Mouse (Mus musculus): ENCODE data around the gene Hnrnpa3.
A peak's percentile ranks its signal among the peaks of the same experiment; 100 is the strongest.
"Not testable (repeated sequence)": the region's sequence is repeated elsewhere in the genome, so short reads cannot be mapped to it uniquely, and the experiment has no call there.

The Hnrnpa3 gene

GRCm38 (mm10) chr2:75658727-75659628 lies at the start of gene Hnrnpa3:
TSS of gene Hnrnpa3 (plus strand) at chr2:75659261.
- peak; percentile 97 for DNase-seq (ENCODE audit: low read depth)

DNA sequence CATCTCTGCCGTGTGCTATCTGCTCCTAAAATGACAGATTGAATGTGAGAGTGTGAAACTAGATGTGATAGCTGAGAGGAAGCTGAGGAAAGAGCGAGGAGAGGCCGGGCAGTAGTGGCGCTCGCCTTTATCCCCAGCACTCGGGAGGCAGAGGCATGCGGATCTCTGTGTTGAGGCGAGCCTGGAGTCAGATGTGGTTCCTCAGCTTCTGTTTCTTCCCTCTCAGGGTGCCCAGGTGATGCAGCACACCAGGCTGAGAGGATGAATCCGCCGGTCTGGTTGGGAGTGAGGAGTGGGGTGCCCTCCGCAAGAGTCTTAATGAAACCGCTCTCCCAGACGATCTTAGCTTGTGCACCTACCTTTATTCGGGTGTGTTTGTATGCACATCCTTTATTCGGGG lies 49.1 kb upstream of the Hnrnpa3 start:
- DNase-seq (ENCODE audit: low read depth): no peak

- not testable (repeated sequence) for DNase-seq (ENCODE audit: low read depth)
These were observed 48.5 kb upstream of the Hnrnpa3 start for GRCm38 (mm10) chr2:75610602-75611001.

DNA sequence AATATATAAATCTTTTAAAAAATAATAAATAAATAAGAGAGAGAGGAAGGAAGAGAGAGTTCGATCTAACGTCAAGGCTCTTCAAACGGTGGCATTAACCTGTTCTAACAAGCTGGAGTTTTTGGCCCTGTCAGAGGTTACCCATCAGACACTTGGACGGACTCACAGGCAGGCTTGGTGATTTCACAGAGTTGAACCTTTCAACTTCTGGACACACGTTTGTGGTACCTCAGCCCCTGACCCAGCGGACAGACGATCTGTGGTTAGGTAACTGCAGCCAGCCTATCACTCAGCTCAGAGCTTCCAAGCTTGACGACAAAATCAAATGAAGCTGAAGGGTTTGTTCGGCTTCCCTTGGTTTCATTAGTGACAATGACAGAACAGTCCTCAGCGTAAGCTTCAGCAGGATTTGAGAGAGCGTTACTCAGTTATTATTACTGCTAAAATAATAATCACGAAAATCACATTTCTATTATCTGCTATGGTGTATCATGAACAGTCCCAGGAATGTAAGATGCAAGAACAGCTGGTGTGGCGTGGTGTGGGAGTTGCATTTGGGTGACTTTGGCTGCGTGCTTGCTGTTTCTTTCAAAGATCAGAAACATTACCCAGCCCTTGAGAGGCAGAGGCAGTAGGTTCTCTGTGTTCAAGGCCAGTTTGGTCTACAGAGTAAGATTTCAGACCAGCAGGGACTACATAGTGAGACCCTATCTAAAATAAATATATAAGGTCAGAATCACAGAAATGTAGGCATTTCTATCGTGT lies 47.8 kb upstream of the Hnrnpa3 start:
- DNase-seq (ENCODE audit: low read depth): no peak

- no peak for DNase-seq (ENCODE audit: low read depth)
These were observed 47.1 kb upstream of the Hnrnpa3 start for GRCm38 (mm10) chr2:75612006-75612405.

- DNase-seq (ENCODE audit: low read depth): no peak
These were observed 46.0 kb upstream of the Hnrnpa3 start for GRCm38 (mm10) chr2:75612981-75613567.

- DNase-seq (ENCODE audit: low read depth): no peak
These were observed 44.5 kb upstream of the Hnrnpa3 start for GRCm38 (mm10) chr2:75614577-75614976.

GRCm38 (mm10) chr2:75616911-75617310 lies 42.1 kb upstream of the Hnrnpa3 start:
- DNase-seq (ENCODE audit: low read depth): no peak

DNA sequence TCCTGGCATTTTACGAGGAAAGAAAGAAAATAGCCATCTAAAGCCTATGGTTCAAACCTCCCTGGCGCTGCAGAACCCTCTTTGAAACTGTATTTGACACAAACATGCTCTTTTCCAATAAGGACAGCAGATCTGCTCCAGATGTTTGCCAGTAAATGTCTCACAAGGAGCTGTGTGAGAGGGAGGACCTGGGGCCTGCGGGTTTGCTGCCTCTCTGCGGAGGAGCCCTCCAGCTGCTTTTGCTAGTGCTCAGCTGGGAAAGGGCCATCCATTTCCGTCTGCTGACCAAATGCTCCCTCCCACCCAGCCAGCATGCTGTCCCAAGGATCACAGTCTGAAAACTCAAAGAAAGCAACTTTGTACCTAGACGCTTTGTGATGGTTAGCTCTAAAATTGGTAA lies 40.3 kb upstream of the Hnrnpa3 start:
- DNase-seq (ENCODE audit: low read depth): no peak

- no peak for DNase-seq (ENCODE audit: low read depth)
These were observed 37.0 kb upstream of the Hnrnpa3 start for GRCm38 (mm10) chr2:75621873-75622654.

- no peak for DNase-seq (ENCODE audit: low read depth)
These were observed 34.0 kb upstream of the Hnrnpa3 start for GRCm38 (mm10) chr2:75625086-75625485.

- DNase-seq (ENCODE audit: low read depth): no peak
These were observed 32.2 kb upstream of the Hnrnpa3 start for GRCm38 (mm10) chr2:75626597-75627440.

DNA sequence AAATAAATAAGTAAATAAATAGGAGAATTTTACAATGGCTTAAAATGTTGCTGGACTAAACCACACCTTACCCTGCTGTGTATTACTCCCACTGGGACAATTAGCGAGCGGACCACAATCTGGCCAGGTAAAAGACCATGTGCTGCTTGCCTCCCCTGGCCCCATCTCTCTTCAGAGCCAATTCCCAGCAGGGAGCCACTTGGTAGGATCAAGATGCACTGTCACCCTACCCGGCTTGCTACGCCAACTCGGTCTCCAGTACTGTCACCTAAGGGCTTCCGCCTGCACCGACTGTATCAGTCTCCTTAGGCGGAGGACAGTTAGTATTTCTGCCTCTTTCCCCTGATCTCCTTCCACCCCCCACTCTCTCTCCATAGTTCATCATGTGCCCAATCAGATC lies 30.6 kb upstream of the Hnrnpa3 start:
- no peak for DNase-seq (ENCODE audit: low read depth)

DNA sequence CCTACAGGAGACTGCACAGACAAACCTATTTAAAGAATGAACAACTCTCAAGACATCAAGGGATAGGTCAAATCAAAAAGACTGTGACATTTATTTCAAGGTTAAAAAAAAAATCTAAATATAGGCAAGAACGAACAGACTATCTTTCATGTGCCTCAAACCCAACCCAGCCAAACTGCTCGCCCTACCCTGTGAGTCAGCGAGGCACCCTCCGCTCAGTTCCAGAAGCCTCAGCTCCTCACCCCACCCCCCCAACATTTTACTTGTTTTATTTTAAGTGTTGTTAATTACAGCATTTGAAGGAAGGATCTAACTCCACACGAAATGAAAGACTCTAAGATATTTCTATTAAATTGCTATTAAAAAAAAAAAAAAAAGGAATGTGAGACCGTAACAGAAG lies 27.6 kb upstream of the Hnrnpa3 start:
- DNase-seq (ENCODE audit: low read depth): no peak

DNA sequence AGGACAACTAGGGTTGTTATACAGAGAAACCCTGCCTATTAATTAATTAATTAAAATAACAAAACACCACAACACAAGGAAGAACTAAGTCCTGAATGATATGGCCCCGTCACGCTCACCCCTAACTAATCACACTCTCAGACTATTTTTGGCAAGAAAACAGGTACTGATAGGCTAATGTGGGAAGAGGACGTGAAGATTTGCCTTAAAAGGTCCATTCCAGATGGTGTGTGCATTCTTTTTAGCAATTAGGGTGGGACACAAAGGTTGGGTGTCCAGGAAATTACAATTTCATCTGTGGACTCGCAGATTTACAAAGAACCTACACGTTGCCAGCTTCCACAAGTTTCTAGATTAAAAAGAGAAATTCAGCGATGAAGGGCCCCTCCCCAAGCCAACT lies 27.0 kb upstream of the Hnrnpa3 start:
- DNase-seq (ENCODE audit: low read depth): no peak

GRCm38 (mm10) chr2:75632721-75633181 lies 26.3 kb upstream of the Hnrnpa3 start:
- no peak for DNase-seq (ENCODE audit: low read depth)

DNA sequence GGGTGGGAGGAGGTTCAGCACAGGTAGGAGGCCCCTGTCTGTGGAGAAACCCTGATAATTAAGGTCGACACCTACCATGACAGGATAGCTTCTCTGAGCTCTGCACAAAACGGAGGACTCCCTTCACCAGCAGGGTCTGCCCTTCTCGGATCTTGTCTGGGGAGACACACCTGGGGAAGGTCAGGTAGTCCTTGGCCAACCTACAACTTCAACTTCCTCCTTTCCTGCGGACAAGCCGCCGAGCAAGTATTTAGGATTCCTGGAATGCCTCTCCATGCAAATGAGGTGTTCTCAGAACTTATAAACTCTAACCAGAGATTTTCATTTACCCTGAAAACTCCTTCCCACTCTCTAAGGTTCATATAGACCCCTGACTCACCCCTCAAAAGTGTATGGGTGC lies 25.7 kb upstream of the Hnrnpa3 start:
- no peak for DNase-seq (ENCODE audit: low read depth)

- DNase-seq (ENCODE audit: low read depth): no peak
These were observed 25.3 kb upstream of the Hnrnpa3 start for GRCm38 (mm10) chr2:75633784-75634183.

DNA sequence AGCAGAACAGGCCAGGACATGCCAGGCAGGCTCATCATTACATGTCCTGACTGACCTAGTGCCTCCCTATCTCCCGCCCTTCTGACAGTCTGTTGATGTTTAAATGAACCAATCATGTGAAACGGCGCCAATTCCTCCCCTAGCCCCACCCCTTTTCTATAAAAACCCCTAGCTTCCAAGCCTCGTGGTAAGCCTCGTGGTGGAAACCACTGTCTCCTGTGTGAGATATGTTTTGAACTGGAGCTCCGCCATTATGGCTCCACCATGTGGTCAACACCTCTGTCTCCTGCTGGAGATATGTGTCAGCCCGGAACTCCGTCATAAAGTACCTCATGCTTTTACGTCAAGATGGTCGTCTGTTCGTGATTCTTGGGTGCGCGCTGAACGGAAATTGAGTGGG lies 24.6 kb upstream of the Hnrnpa3 start:
- DNase-seq (ENCODE audit: low read depth): not testable (repeated sequence)

DNA sequence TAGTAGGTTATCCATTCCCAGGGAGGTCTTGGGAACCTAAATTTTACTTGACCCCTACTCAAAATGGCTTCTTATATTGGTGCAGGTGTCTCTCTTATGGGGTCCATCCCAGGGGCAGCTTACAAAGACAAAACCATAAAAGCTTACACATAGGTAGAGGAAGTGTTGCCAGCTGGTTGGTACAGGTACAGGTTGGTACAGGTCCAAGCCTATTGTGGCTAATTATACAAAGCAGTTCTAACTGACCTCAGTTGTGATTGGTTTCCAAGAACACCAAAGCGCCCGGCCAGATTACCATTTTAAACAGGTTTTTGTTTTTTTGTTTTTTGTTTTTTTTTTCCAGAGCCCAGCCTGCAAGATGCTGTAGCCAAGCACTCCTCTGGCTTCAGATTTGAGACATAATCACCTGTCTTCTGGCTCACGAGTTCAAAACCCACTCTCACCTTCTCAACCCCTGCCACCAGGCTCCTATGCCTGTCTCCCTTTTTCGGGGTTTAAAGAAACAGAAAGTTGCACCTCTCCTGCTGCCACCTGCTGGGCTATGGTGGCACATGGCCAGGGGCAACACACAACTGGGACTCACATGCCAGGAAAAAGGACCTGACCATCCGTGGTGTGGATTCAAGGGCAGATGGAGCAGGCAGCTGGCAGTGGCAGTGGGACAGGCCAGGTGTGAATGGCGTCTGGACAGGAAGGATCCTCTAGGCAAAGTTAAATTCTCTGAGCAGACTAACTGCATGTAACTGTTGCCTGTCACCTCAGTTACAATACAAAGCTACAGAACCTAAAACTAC lies 22.6 kb upstream of the Hnrnpa3 start:
- no peak for DNase-seq (ENCODE audit: low read depth)

All from c-Kit-positive CD71-positive TER-119-negative erythroid progenitor cells, embryonic 14.5 days (primary cell).